Mouse (Mus musculus): ENCODE data around the gene Prmt3.

The Prmt3 gene

GRCm38 (mm10) chr7:49803511-49803910 lies 25.4 kb downstream of the Prmt3 start:
- DNase-seq: no peak

GRCm38 (mm10) chr7:49804638-49805165 lies 26.6 kb downstream of the Prmt3 start:
- no peak for DNase-seq

GRCm38 (mm10) chr7:49805618-49806017 lies 27.5 kb downstream of the Prmt3 start:
- no peak for DNase-seq

- no peak for DNase-seq
These were observed 29.0 kb downstream of the Prmt3 start for GRCm38 (mm10) chr7:49807093-49807682.

- DNase-seq: no peak
These were observed 29.9 kb downstream of the Prmt3 start for GRCm38 (mm10) chr7:49807846-49808622.

- DNase-seq: no peak
These were observed 31.0 kb downstream of the Prmt3 start for GRCm38 (mm10) chr7:49809100-49809499.

- DNase-seq: no peak
These were observed 31.4 kb downstream of the Prmt3 start for GRCm38 (mm10) chr7:49809562-49809961.

GRCm38 (mm10) chr7:49811346-49811745 lies 33.2 kb downstream of the Prmt3 start:
- peak; percentile 24 for DNase-seq

GRCm38 (mm10) chr7:49819393-49819792 lies 41.2 kb downstream of the Prmt3 start:
- DNase-seq: no peak

GRCm38 (mm10) chr7:49821370-49821769 lies 43.2 kb downstream of the Prmt3 start:
- DNase-seq: no peak

GRCm38 (mm10) chr7:49822028-49822427 lies 43.9 kb downstream of the Prmt3 start:
- no peak for DNase-seq

- DNase-seq: no peak
These were observed 45.4 kb downstream of the Prmt3 start for GRCm38 (mm10) chr7:49823595-49823994.

- no peak for DNase-seq
These were observed 45.9 kb downstream of the Prmt3 start for GRCm38 (mm10) chr7:49824043-49824442.

GRCm38 (mm10) chr7:49824581-49824980 lies 46.4 kb downstream of the Prmt3 start:
- DNase-seq: no peak

GRCm38 (mm10) chr7:49825492-49825891 lies 47.3 kb downstream of the Prmt3 start:
- DNase-seq: no peak

- DNase-seq: no peak
These were observed 49.8 kb downstream of the Prmt3 start for GRCm38 (mm10) chr7:49827920-49828319.

GRCm38 (mm10) chr7:49842366-49843282 lies 64.5 kb downstream of the Prmt3 start:
- DNase-seq: peak; percentile 4

- DNase-seq: no peak
These were observed 65.3 kb downstream of the Prmt3 start for GRCm38 (mm10) chr7:49843304-49843933.

GRCm38 (mm10) chr7:49847939-49848338 lies 69.8 kb downstream of the Prmt3 start:
- DNase-seq: no peak

GRCm38 (mm10) chr7:49853342-49854181 lies 75.4 kb downstream of the Prmt3 start:
- DNase-seq: no peak

GRCm38 (mm10) chr7:49857347-49857746 lies 79.2 kb downstream of the Prmt3 start:
- DNase-seq: no peak

GRCm38 (mm10) chr7:49858257-49858656 lies 80.1 kb downstream of the Prmt3 start:
- no peak for DNase-seq
